Mouse (Mus musculus) embryonic facial prominence, embryonic 14.5 days (tissue): ENCODE data around the gene Fbxw4. TPM values are rescaled to one million over a fixed set of nuclear protein-coding genes. Genes with fewer than 3 reads are reported as not detected.
"Not testable (repeated sequence)": the region's sequence is repeated elsewhere in the genome, so short reads cannot be mapped to it uniquely, and the experiment has no call there.

Source experiments
- ATAC-seq: fragments of 200-750 bp; cut with Nextera tagmentation; 2 replicates; pipeline ENCODE4 v1.8.0; 2017; ENCODE audit warnings: low read depth, moderate number of reproducible peaks, moderate TSS enrichment
- DNase-seq: peaks from one replicate; pipeline ENCODE4 v3.0.0-alpha.2; 2015; ENCODE audit warnings: low spot score
- H3K27ac ChIP-seq: fragments of 300-500 bp; sonication (generic); replicated peaks from 2 replicates; pipeline ENCODE4 v1.5.1; 2014; ENCODE audit warnings: low read depth, mild to moderate bottlenecking, low read length, moderate library complexity
- H3K27me3 ChIP-seq: fragments of 300-500 bp; sonication (generic); replicated peaks from 2 replicates; pipeline ENCODE4 v1.6.1; 2014; ENCODE audit warnings: low read length; ENCODE audit not compliant: control insufficient read depth, insufficient read depth
- H3K36me3 ChIP-seq: fragments of 300-500 bp; sonication (generic); 2 replicates; pipeline ENCODE4 v1.6.1; 2014; ENCODE audit warnings: low read length, mixed read lengths; ENCODE audit not compliant: control insufficient read depth, insufficient read depth
- H3K4me1 ChIP-seq: fragments of 300-500 bp; sonication (generic); 2 replicates; pipeline ENCODE4 v1.6.1; 2014; ENCODE audit warnings: antibody characterized with exemption, low read length; ENCODE audit not compliant: control insufficient read depth, insufficient read depth
- H3K4me2 ChIP-seq: fragments of 300-500 bp; sonication (generic); 2 replicates; pipeline ENCODE4 v1.6.1; 2014; ENCODE audit warnings: low read depth, mild to moderate bottlenecking, low read length, moderate library complexity, mixed read lengths
- H3K4me3 ChIP-seq: fragments of 300-500 bp; sonication (generic); 2 replicates; pipeline ENCODE4 v1.5.1; 2014; ENCODE audit warnings: low read depth, mild to moderate bottlenecking, low read length
- H3K9ac ChIP-seq: fragments of 300-500 bp; sonication (generic); 2 replicates; pipeline ENCODE4 v1.6.1; 2014; ENCODE audit warnings: low read depth, mild to moderate bottlenecking, low read length, moderate library complexity, mixed read lengths
- H3K9me3 ChIP-seq: fragments of 300-500 bp; sonication (generic); 2 replicates; pipeline ENCODE4 v1.6.1; 2016; ENCODE audit warnings: low read length; ENCODE audit not compliant: control insufficient read depth
- WGBS: fragments of 180-500 bp; shearing (Covaris S2); extraction: QIAGEN DNeasy Blood & Tissue Kit; methylation state at CpG from one replicate; pipeline ENCODE4 v1.1.7; 2014; 5-methylcytosine and 5-hydroxymethylcytosine counted together
- polyA plus RNA-seq: library from polyadenylated mRNA; unstranded; fragments of >200 nt; fragmentation: Nextera tagmentation; extraction: Ambion mirVana; gene quantifications from 2 replicates; pipeline ENCODE4 v1.2.1, GENCODE M21; 2014

Fbxw4 gene
- polyA plus RNA-seq, 1 experiment from 2014 or later, result 6.9 TPM

DNA sequence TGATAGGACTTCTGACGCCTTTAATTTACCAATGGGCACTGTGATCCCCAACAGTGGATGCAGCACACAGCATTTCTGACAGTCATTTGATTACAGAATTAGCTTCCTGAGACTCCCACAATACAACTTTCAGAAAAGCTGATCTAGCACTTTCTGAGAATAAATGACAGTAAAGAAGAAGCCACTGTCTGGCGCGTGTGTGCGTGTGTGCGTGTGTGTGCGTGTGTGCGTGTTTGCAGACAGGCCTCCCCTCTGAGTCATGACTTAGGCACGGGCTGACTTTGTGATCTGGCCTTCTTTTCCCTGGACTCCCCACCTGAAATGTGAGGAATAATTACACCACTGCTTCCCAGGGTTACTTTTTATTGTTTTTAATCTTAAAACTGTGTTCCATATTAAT, 8.6 kb downstream of the Fbxw4 start:
- H3K27me3 ChIP-seq, result no peaks in the 10 kb centered on the region
- no peak overlapping the region for H3K4me3 ChIP-seq
- WGBS, result 73% methylated on average over 8 of the region's 8 CpGs
- H3K36me3 ChIP-seq, result no peaks in the 10 kb centered on the region
- peak overlapping the region; percentile 72 for H3K27ac ChIP-seq
- no peak for ATAC-seq
- H3K9ac ChIP-seq, result no peak overlapping the region
- peaks cover 39% of the 10 kb centered on the region for H3K4me1 ChIP-seq
- DNase-seq, result peak; percentile 14
- H3K4me2 ChIP-seq, result peak overlapping the region; percentile 42; the same call in 1 of the 2 replicates
- no peaks in the 10 kb centered on the region for H3K9me3 ChIP-seq

DNA sequence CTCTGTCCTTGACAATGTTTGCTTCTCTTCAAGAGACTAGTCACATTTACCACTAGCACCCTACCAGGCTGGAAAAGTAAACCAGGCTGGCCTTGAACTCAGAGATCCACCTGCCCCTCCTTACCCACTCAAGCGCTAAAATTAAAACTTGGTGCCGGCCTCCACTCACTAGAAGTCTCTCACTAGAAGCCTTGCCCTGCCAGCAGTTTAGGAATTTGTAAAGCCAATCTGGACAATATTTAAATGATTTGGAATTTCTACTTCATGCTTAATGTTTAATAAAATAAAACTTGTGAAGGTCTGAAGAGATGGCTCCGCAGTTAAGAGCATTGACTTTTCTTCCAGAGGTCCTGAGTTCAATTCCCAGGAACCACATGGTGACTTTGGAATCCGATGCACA, 10.3 kb downstream of the Fbxw4 start:
- WGBS, result 82% methylated on average over 4 of the region's 4 CpGs
- H3K27ac ChIP-seq, result no peak overlapping the region
- H3K4me3 ChIP-seq, result no peak overlapping the region
- peaks cover 28% of the 10 kb centered on the region for H3K4me1 ChIP-seq
- H3K27me3 ChIP-seq, result no peaks in the 10 kb centered on the region
- ATAC-seq (no peak), DNase-seq (peak; percentile 16)
- H3K4me2 ChIP-seq, result no peak overlapping the region
- H3K9ac ChIP-seq, result no peak overlapping the region
- no peaks in the 10 kb centered on the region for H3K36me3 ChIP-seq
- H3K9me3 ChIP-seq, result no peaks in the 10 kb centered on the region

DNA sequence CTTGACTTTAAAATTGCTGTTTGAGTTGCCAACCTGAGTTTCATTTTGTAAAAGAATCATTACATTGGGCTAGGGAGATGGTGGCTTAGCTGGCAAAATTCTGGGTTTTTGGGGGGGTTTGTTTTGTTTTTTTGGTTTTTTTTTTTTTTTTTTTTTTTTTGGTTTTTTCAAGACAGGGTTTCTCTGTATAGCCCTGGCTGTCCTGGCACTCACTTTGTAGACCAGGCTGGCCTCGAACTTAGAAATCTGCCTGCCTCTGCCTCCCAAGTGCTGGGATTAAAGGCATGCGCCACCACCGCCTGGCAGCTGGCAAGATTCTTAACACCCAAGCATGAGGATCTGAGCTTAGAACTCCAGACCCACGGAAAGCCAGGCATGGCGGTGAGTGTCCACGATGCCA, 11.6 kb downstream of the Fbxw4 start:
- not testable (repeated sequence) for H3K36me3 ChIP-seq, H3K9ac ChIP-seq, H3K4me2 ChIP-seq, H3K27me3 ChIP-seq, H3K27ac ChIP-seq, DNase-seq, ATAC-seq, H3K4me3 ChIP-seq, H3K9me3 ChIP-seq
- whole genome bisulfite sequencing, result 92% methylated on average over 6 of the region's 6 CpGs
- peaks cover 28% of the 10 kb centered on the region for H3K4me1 ChIP-seq

DNA sequence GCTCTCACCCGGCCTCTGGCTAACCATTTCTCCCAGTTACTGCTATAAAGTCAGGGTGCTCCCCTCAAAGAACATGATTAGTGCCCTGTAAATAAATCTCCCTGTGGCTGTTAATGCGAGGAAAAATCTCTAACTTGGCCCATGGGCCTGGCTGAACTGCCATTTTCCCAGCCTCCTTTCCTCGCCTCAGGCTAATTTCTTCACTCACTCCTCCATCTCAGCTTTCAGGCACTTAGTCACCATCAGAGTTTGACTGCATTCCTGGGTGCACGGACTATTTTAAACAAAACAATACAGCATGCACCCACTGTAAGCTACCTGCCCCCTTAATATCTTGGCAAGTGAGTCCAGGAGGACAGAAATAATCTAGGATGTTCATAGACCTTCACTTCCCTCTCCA, 13.2 kb downstream of the Fbxw4 start:
- peaks cover 15% of the 10 kb centered on the region for H3K4me1 ChIP-seq
- H3K4me3 ChIP-seq, result no peak overlapping the region
- H3K9ac ChIP-seq, result no peak overlapping the region
- 36% methylated on average over 4 of the region's 4 CpGs for WGBS
- no peaks in the 10 kb centered on the region for H3K36me3 ChIP-seq
- ATAC-seq, result no peak
- no peaks in the 10 kb centered on the region for H3K9me3 ChIP-seq
- peak; percentile 51 for DNase-seq
- H3K27me3 ChIP-seq, result no peaks in the 10 kb centered on the region
- H3K27ac ChIP-seq, result no peak overlapping the region
- no peak overlapping the region for H3K4me2 ChIP-seq

DNA sequence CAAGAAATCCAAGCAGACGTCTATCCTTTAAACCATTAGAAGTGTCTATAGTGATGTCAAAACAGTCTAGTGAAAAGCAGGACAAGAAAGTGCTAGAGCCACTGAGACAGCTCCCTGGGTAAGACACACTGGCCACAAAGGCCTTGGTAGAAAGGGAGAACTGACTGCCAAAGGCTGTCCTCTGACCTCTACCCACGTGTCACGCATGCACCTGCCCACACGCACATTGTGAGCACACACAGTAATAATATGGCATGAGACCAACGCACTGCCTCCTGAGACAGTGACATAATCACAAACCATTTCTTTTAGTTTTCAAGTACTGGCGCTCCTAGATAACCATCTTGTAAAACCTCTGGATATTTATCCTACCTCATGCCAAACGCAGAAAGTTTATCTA, 19.4 kb downstream of the Fbxw4 start:
- ATAC-seq (no peak), DNase-seq (no peak)
- H3K27me3 ChIP-seq, result no peaks in the 10 kb centered on the region
- no peak overlapping the region for H3K4me3 ChIP-seq
- no peak overlapping the region for H3K27ac ChIP-seq
- H3K4me2 ChIP-seq, result no peak overlapping the region
- no peaks in the 10 kb centered on the region for H3K9me3 ChIP-seq
- WGBS, result 80% methylated on average over 7 of the region's 7 CpGs
- H3K4me1 ChIP-seq, result no peaks in the 10 kb centered on the region
- H3K36me3 ChIP-seq, result peaks cover 13% of the 10 kb centered on the region
- no peak overlapping the region for H3K9ac ChIP-seq

DNA sequence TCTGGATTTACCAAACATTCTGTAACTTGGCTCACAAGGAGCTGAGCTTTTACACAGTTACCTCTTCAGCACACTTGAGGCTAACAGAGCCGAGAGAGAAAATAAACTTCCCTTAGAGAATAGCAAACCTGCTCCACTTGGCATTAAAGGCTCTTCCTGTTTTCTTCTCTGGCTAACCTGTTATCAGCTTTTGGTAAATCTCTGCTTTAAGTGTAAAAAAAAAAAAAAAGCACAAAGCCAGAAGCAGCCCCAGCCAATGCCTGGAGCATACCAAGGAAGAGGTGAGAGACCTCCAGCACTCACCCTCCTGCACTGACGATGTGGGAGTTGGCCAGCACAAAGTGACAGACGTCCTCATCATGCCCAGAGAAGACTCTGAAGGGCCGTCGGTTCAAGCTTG, 24.2 kb downstream of the Fbxw4 start:
- ATAC-seq (no peak), DNase-seq (no peak)
- no peak overlapping the region for H3K27ac ChIP-seq
- 69% methylated on average over 5 of the region's 5 CpGs for WGBS
- no peaks in the 10 kb centered on the region for H3K4me1 ChIP-seq
- no peak overlapping the region for H3K4me2 ChIP-seq
- no peak overlapping the region for H3K9ac ChIP-seq
- H3K9me3 ChIP-seq, result no peaks in the 10 kb centered on the region
- no peak overlapping the region for H3K4me3 ChIP-seq
- peaks cover 29% of the 10 kb centered on the region for H3K36me3 ChIP-seq
- no peaks in the 10 kb centered on the region for H3K27me3 ChIP-seq

DNA sequence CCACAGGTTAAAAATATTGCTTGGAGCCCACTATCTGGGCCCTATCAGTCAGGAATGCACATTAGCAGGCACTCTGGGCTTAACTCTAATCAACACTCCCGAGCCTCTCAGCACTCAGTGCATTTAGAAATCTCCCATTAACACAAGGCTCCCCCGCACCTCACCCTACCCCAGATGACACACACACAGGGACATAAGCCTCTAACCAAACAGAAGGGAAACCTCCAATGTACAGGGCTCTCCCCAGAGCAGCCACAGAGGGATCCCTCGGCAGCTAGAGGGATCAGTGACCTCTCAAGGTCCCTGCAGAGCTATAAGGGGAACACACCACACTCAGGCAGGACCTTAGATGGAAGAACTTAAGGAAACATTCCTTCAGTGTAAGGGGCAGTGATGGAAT, 28.5 kb downstream of the Fbxw4 start:
- Histone ChIP-seq H3K27ac (no peak overlapping the region), H3K9ac (no peak overlapping the region), H3K4me3 (no peak overlapping the region), H3K27me3 (no peaks in the 10 kb centered on the region), H3K9me3 (no peaks in the 10 kb centered on the region), H3K4me2 (no peak overlapping the region), H3K4me1 (no peaks in the 10 kb centered on the region), H3K36me3 (peaks cover 48% of the 10 kb centered on the region)
- WGBS, result 34% methylated on average over 3 of the region's 3 CpGs
- DNase-seq, result no peak
- no peak for ATAC-seq

DNA sequence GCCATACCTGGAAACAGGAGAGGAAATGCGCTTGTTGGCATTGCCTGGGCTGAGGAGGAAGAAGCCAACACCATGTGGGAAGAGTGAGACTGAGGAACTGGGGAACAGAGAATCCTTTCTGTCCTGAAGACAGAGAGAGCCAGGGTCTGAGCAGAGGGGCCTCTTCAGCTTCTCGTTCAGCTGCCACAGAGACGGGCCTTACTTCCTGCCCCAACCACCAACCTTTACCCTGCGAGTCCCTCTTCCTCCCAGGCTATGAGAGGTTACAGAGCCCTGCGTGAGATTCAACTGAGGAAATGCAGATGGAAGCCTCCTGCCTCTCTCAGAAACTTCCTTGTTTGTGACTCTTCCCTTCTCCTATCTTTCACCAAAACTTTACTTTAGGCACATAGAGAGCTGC, 29.2 kb downstream of the Fbxw4 start:
- H3K36me3 ChIP-seq, result peaks cover 50% of the 10 kb centered on the region
- no peak overlapping the region for H3K27ac ChIP-seq
- 39% methylated on average over 5 of the region's 5 CpGs for WGBS
- no peaks in the 10 kb centered on the region for H3K4me1 ChIP-seq
- no peak for ATAC-seq
- no peaks in the 10 kb centered on the region for H3K9me3 ChIP-seq
- no peak overlapping the region for H3K4me2 ChIP-seq
- no peak overlapping the region for H3K4me3 ChIP-seq
- no peak for DNase-seq
- H3K27me3 ChIP-seq, result no peaks in the 10 kb centered on the region
- H3K9ac ChIP-seq, result no peak overlapping the region

DNA sequence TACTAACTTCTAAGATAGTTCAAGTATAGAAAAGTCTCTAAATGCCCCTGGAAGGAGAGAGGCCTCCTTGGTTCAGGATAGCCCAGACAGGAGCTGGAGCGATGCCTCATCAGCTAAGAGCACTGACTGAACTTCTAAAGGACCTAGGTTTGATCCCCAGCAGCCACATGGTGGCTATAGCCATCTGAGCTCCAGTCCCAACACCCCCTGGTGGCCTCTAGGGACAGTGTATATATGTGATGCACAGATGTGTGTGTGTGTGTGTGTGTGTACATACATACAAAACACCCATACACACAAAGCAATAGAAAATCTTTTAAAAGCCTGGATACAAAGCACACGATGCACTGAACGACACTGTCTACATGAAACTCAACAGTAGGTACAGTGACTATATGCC, 30.9 kb downstream of the Fbxw4 start:
- ATAC-seq (no peak), DNase-seq (no peak)
- no peak overlapping the region for H3K9ac ChIP-seq
- no peaks in the 10 kb centered on the region for H3K4me1 ChIP-seq
- WGBS, result 92% methylated on average over 3 of the region's 3 CpGs
- H3K36me3 ChIP-seq, result peaks cover 45% of the 10 kb centered on the region
- no peaks in the 10 kb centered on the region for H3K27me3 ChIP-seq
- H3K27ac ChIP-seq, result no peak overlapping the region
- no peaks in the 10 kb centered on the region for H3K9me3 ChIP-seq
- H3K4me3 ChIP-seq, result no peak overlapping the region
- no peak overlapping the region for H3K4me2 ChIP-seq
